Mouse (Mus musculus) cortical plate, adult 2 months (tissue): ENCODE measurements around the gene Pex11a.

Source experiments
- CTCF ChIP-seq: fragments of 200-500 bp; IDR thresholded peaks from 2 replicates; pipeline ENCODE4 v1.5.1; 2011; ENCODE audit warnings: mild to moderate bottlenecking, control low read depth, low read length; ENCODE audit not compliant: insufficient read depth; ENCODE audit errors: extremely low read depth
- POLR2A ChIP-seq: fragments of 200-500 bp; IDR thresholded peaks from 2 replicates; pipeline ENCODE4 v1.6.1; 2011; ENCODE audit warnings: mild to moderate bottlenecking, low read length, control low read depth; ENCODE audit not compliant: insufficient read depth; ENCODE audit errors: extremely low read depth

- TF ChIP-seq CTCF (no peak), POLR2A (no peak)
These were observed 26.7 kb upstream of the Pex11a start for GRCm38 (mm10) chr7:79769664-79770063.
